ENCODE assay signal across 27 mouse cellular contexts in the genomic region with DNA sequence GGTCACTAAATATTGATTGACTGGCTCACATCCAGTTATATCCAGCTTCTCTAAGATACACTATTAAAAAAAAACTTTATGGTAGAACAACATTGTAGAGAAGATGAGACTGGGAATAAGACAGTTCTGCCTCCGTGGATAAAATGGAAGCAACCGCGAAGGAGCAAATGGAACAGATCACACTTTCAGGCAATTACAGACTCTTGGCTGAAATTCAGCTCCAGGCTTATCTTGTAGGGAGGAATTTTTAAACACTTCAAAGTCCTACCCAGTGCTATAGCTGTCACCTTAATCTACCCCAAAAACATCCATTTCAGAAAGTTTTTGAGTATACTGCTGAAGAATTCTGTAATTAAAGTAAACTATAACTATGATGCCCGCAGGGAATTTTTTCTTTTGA.
DNase-seq lines count a peak whose midpoint lies in the region; ATAC-seq and TF ChIP-seq lines count a peak whose summit lies in the region.
"Had no signal": no experiment of that assay in that cellular context is flagged by ENCODE, and none has a peak within 500 bp of the region (broad histone marks: within the 10 kb centered on the region; RNA-seq: fewer than 3 reads in every experiment).

No protein-coding gene starts in this region.

- TF ChIP-seq POLR2A in heart, adult 2 months (IDR thresholded peaks at IDR 0.05; ENCODE audit: insufficient read depth, low read depth, low read length) = no peak

- H3K27ac ChIP-seq in heart, adult 2 months = no peak overlapping the region
- H3K27ac ChIP-seq in lung, embryonic 15.5 days = no peak overlapping the region
- H3K27ac ChIP-seq: embryonic facial prominence, embryonic 15.5 days; heart, embryonic 13.5 days; hindbrain, embryonic 13.5 days; limb, embryonic 13.5 days; liver, embryonic 12.5 days; midbrain, embryonic 15.5 days; neural tube, embryonic 13.5 days had no signal

- TF ChIP-seq CTCF in heart, adult 2 months (IDR thresholded peaks at IDR 0.05) = no peak

- no peaks in the 10 kb centered on the region for H3K9me3 ChIP-seq in lung, embryonic 15.5 days
- H3K9me3 ChIP-seq: embryonic facial prominence, embryonic 15.5 days; heart, embryonic 13.5 days; hindbrain, embryonic 13.5 days; limb, embryonic 13.5 days; liver, embryonic 12.5 days; midbrain, embryonic 15.5 days; neural tube, embryonic 13.5 days had no signal

- intact Hi-C loops in heart, adult 2 months (cut with DNase I) = no loop called here

- H3K4me2 ChIP-seq in lung, embryonic 15.5 days = no peak overlapping the region
- H3K4me2 ChIP-seq: embryonic facial prominence, embryonic 15.5 days; heart, embryonic 13.5 days; hindbrain, embryonic 13.5 days; limb, embryonic 13.5 days; liver, embryonic 12.5 days; midbrain, embryonic 15.5 days; neural tube, embryonic 13.5 days had no signal

- ATAC-seq in lung, embryonic 15.5 days (ENCODE audit: borderline replicate concordance, extremely low read depth, low FRiP score, low TSS enrichment) = peak; percentile 42; the same call in 1 of the 2 replicates
- ATAC-seq: inflammation-experienced regulatory T-cells, adult 6 months; liver, embryonic 12.5 days; midbrain, embryonic 15.5 days had no signal

- no peaks in the 10 kb centered on the region for H3K27me3 ChIP-seq in heart, adult 2 months (ENCODE audit: control insufficient read depth, insufficient read depth, low read length)
- H3K27me3 ChIP-seq in lung, embryonic 15.5 days = no peaks in the 10 kb centered on the region
- H3K27me3 ChIP-seq: embryonic facial prominence, embryonic 15.5 days; hindbrain, embryonic 13.5 days; limb, embryonic 13.5 days; liver, embryonic 12.5 days; midbrain, embryonic 15.5 days; neural tube, embryonic 13.5 days had no signal

- H3K9ac ChIP-seq in heart, adult 2 months (ENCODE audit: low read depth, low read length) = no peak overlapping the region
- no peak overlapping the region for H3K9ac ChIP-seq in lung, embryonic 15.5 days
- H3K9ac ChIP-seq: embryonic facial prominence, embryonic 15.5 days; heart, embryonic 13.5 days; hindbrain, embryonic 13.5 days; limb, embryonic 13.5 days; liver, embryonic 12.5 days; midbrain, embryonic 15.5 days; neural tube, embryonic 13.5 days had no signal

- WGBS in heart, adult 2 months = 47% methylated on average over 4 of the region's 4 CpGs
- 17% methylated on average over 4 of the region's 4 CpGs for WGBS in lung, embryonic 15.5 days

- H3K4me1 ChIP-seq in heart, adult 2 months (ENCODE audit: control insufficient read depth, insufficient read depth, low read length) = no peaks in the 10 kb centered on the region
- no peaks in the 10 kb centered on the region for H3K4me1 ChIP-seq in lung, embryonic 15.5 days
- H3K4me1 ChIP-seq: embryonic facial prominence, embryonic 15.5 days; heart, embryonic 13.5 days; hindbrain, embryonic 13.5 days; liver, embryonic 12.5 days; midbrain, embryonic 15.5 days; neural tube, embryonic 13.5 days had no signal

- no peak overlapping the region for H3K4me3 ChIP-seq in heart, adult 2 months
- H3K4me3 ChIP-seq in lung, embryonic 15.5 days = no peak overlapping the region
- H3K4me3 ChIP-seq: embryonic facial prominence, embryonic 15.5 days; heart, embryonic 13.5 days; hindbrain, embryonic 13.5 days; limb, embryonic 13.5 days; liver, embryonic 12.5 days; midbrain, embryonic 15.5 days; myocyte; neural tube, embryonic 13.5 days had no signal

- H3K36me3 ChIP-seq in heart, adult 2 months (ENCODE audit: control insufficient read depth, insufficient read depth, low read length) = no peaks in the 10 kb centered on the region
- H3K36me3 ChIP-seq in lung, embryonic 15.5 days = no peaks in the 10 kb centered on the region
- H3K36me3 ChIP-seq: embryonic facial prominence, embryonic 15.5 days; heart, embryonic 13.5 days; hindbrain, embryonic 13.5 days; limb, embryonic 13.5 days; liver, embryonic 12.5 days; midbrain, embryonic 15.5 days; neural tube, embryonic 13.5 days had no signal

- no peaks in the 10 kb centered on the region for H3K79me2 ChIP-seq in heart, adult 2 months (replicated peaks; ENCODE audit: control insufficient read depth, insufficient read depth, low read length)

- DNase-seq in heart, adult 8-10 months (ENCODE audit: low spot score) = peak; percentile 3
- no peak for DNase-seq in heart, adult 2 months
- no peak for DNase-seq in lung, adult 18-20 months
- DNase-seq in right cerebral cortex, postnatal 10 days (ENCODE audit: low spot score in 2 of 2) = peak; percentile 49 to 55
- DNase-seq in right cerebral cortex, postnatal 14 days = no peak
- DNase-seq in telencephalon, adult 2 months (ENCODE audit: low read depth, low spot score) = peak; percentile 64
- DNase-seq in urinary bladder, postnatal 10 days (ENCODE audit: low spot score) = no peak
- DNase-seq: adrenal gland, adult 2 months; cerebellum, adult 2 months; cerebellum, postnatal 25 days; gastrocnemius, postnatal 10 days; heart, adult 11 months; heart, postnatal 36 days; kidney, adult 18-20 months; kidney, postnatal 4 days; retina, postnatal 1 day; thymus, postnatal 14 days had no signal

- no peak for TF ChIP-seq EP300 in heart, adult 2 months (IDR thresholded peaks at IDR 0.05; ENCODE audit: insufficient read depth, low read depth, low read length)

Comparison
In these comparisons a context has a peak if more than half of its experiments do, and no peak if none do; other contexts are left out.
1. DNase-seq: peak in heart, adult 8-10 months (single experiment), right cerebral cortex, postnatal 10 days (2 of 2) and telencephalon, adult 2 months (single experiment); none in heart, adult 2 months (0 of 2), lung, adult 18-20 months (0 of 2), right cerebral cortex, postnatal 14 days (single experiment) and urinary bladder, postnatal 10 days (single experiment).